Comparison of ENCODE assay signal across 8 mouse cellular contexts in the genomic region with DNA sequence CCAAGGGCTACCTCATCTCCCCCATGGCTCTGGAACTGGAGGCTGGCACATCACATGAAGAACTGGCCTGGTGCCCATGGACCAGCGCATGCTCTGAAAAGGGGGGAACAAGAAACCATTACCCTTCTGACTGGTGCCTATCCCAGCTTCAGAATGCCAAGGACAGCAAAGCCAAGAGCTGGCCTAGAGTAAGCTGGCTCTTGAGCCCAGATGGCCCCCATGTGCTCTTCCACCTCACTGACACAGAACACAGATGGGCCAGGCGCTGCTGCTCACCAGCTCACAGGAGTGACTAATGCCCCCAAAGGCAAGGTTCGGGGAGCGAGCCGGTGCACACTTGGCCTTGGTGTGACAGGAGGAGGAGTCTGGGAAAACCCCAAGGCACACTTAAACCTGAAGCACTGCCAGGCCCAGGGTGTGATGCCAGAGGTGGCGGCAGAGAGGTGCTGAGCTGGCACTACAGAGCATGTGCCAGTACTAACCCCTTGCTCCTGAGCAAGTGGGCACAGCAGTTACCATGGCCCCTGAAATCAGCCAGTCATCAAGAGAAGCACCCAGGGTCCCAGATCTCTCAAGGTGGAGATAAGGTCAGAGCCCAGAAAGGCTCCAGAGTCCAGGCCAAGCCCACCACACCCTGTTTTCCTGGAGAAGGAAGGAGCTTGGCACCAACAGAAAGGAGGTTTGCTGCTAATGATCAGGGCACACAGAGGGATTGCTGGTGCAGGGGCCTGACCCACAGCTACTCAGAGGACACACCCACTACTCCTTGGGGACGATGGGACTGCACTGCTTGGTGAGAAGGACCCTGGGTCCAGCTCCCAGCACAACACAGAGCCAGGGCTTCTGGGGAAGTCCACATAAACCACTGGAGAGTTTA. TPM values are rescaled to one million over a fixed set of nuclear protein-coding genes. Genes with fewer than 3 reads are reported as not detected.
A peak's percentile ranks its signal among the peaks of the same experiment; 100 is the strongest.
DNase-seq lines count a peak whose midpoint lies in the region; ATAC-seq and TF ChIP-seq lines count a peak whose summit lies in the region.

No protein-coding gene starts in this region.

- no peak for DNase-seq in forebrain, embryonic 10.5 days (ENCODE audit: extremely low spot score, low spot score)
- peak; percentile 47 for DNase-seq in ovary, adult 18-20 months (ENCODE audit: low spot score)
- DNase-seq in ovary, postnatal 10 days (ENCODE audit: low spot score): no peak
- peak; percentile 86 for DNase-seq in gastrocnemius, adult 2 months
- DNase-seq in kidney, postnatal 25 days: peak; percentile 75 to 91
- peak; percentile 60 for DNase-seq in testis, postnatal 10 days (ENCODE audit: low spot score)
- DNase-seq in T-cell, adult 2 months (ENCODE audit: low spot score): no peak

- WGBS in forebrain, embryonic 13.5 days: 87% methylated on average over 7 of the region's 7 CpGs
- 94% methylated on average over 7 of the region's 7 CpGs for WGBS in forebrain, embryonic 10.5 days

- no peak overlapping the region for H3K4me3 ChIP-seq in forebrain, embryonic 13.5 days
- H3K4me3 ChIP-seq in forebrain, embryonic 10.5 days: no peak overlapping the region
- H3K4me3 ChIP-seq in gastrocnemius, adult 2 months: peak overlapping the region; percentile 60

- intact Hi-C loops in gastrocnemius, adult 2 months (cut with DNase I): no loop called here

- no peak overlapping the region for H3K4me2 ChIP-seq in forebrain, embryonic 13.5 days

- no peaks in the 10 kb centered on the region for H3K27me3 ChIP-seq in forebrain, embryonic 13.5 days
- no peaks in the 10 kb centered on the region for H3K27me3 ChIP-seq in forebrain, embryonic 10.5 days (ENCODE audit: poor library complexity, severe bottlenecking)

- H3K36me3 ChIP-seq in forebrain, embryonic 13.5 days (ENCODE audit: poor library complexity, severe bottlenecking): peaks cover 52% of the 10 kb centered on the region
- peaks cover 64% of the 10 kb centered on the region for H3K36me3 ChIP-seq in forebrain, embryonic 10.5 days (replicated peaks)

- H3K27ac ChIP-seq in forebrain, embryonic 13.5 days: peak overlapping the region; percentile 8; the same call in 1 of the 2 replicates
- no peak overlapping the region for H3K27ac ChIP-seq in forebrain, embryonic 10.5 days
- H3K27ac ChIP-seq in gastrocnemius, adult 2 months: peak overlapping the region; percentile 86

- ATAC-seq in forebrain, embryonic 13.5 days: peak; percentile 70; the same call in 1 of the 2 replicates

- no peak overlapping the region for H3K9ac ChIP-seq in forebrain, embryonic 13.5 days

- TF ChIP-seq CTCF in gastrocnemius, adult 2 months (IDR thresholded peaks at IDR 0.05): no peak

- peaks cover 8% of the 10 kb centered on the region for H3K4me1 ChIP-seq in forebrain, embryonic 13.5 days
- peaks cover 5% of the 10 kb centered on the region for H3K4me1 ChIP-seq in forebrain, embryonic 10.5 days

- no peaks in the 10 kb centered on the region for H3K9me3 ChIP-seq in forebrain, embryonic 13.5 days (replicated peaks)
- no peaks in the 10 kb centered on the region for H3K9me3 ChIP-seq in forebrain, embryonic 10.5 days

RNA-seq across cellular contexts. Expression of a gene that starts 6.7 kb away (rescaled TPM):
- polyA plus RNA-seq in forebrain, embryonic 13.5 days (2015; fragmentation: Nextera tagmentation; extraction: Ambion mirVana): 134 and 147 TPM in 2 replicates
- polyA plus RNA-seq in forebrain, embryonic 10.5 days (2016; fragmentation: Nextera tagmentation; extraction: Ambion mirVana): 136 and 137 TPM in 2 replicates
- total RNA-seq in gastrocnemius, adult 2 months (2021): 10 to 100 TPM; 40.0 to 40.9 TPM

RNA-seq across cellular contexts. Expression of a gene that starts 6.9 kb away (rescaled TPM):
- 21.3 and 24.4 TPM in 2 replicates for polyA plus RNA-seq in forebrain, embryonic 13.5 days (2015; fragmentation: Nextera tagmentation; extraction: Ambion mirVana)
- polyA plus RNA-seq in forebrain, embryonic 10.5 days (2016; fragmentation: Nextera tagmentation; extraction: Ambion mirVana): 21.0 and 21.5 TPM in 2 replicates
- total RNA-seq in gastrocnemius, adult 2 months (2021): 10 to 100 TPM; 18.4 to 18.9 TPM

RNA-seq across cellular contexts. Expression of a gene that starts 52.3 kb away (rescaled TPM):
- polyA plus RNA-seq in forebrain, embryonic 13.5 days (2015; fragmentation: Nextera tagmentation; extraction: Ambion mirVana): 1.9 and 2.7 TPM in 2 replicates
- 40.4 and 46.9 TPM in 2 replicates for polyA plus RNA-seq in forebrain, embryonic 10.5 days (2016; fragmentation: Nextera tagmentation; extraction: Ambion mirVana)
- total RNA-seq in gastrocnemius, adult 2 months (2021): 1 to 10 TPM; 1.1 to 1.2 TPM

Comparison
In these comparisons a context has a peak if more than half of its experiments do, and no peak if none do; other contexts are left out.
1. DNase-seq: peak in ovary, adult 18-20 months (single experiment), gastrocnemius, adult 2 months (single experiment), kidney, postnatal 25 days (2 of 2) and testis, postnatal 10 days (single experiment); none in forebrain, embryonic 10.5 days (single experiment), ovary, postnatal 10 days (single experiment) and T-cell, adult 2 months (single experiment).
2. RNA of a gene that starts 52.3 kb away (polyA plus RNA-seq): 40.4 to 46.9 TPM in forebrain, embryonic 10.5 days; 1.9 to 2.7 TPM in forebrain, embryonic 13.5 days; every median in the first group is over 10 times any median in the second.